Mouse (Mus musculus): ENCODE data around the gene Prune2. TPM values are rescaled to one million over a fixed set of nuclear protein-coding genes. Genes with fewer than 3 reads are reported as not detected.

Gene Prune2
- polyA plus RNA-seq, 1 experiment from 2014 or later: 1.5 TPM

Other genes with a start within 250 kb of the Prune2 start
- 7.9 and 8.3 TPM in 2 replicates for gene Vps13a, start 175.2 kb upstream of the Prune2 start, polyA plus RNA-seq (2015; fragmentation: Nextera tagmentation; extraction: Ambion mirVana)
- 0.13 TPM in 1 of 2 replicates, not detected in the other for gene Foxb2, start 82.3 kb upstream of the Prune2 start, polyA plus RNA-seq (2015; fragmentation: Nextera tagmentation; extraction: Ambion mirVana)